Mouse (Mus musculus): ENCODE results near the gene Col24a1.

Gene Col24a1

GRCm38 (mm10) chr3:145559675-145560074 lies 267.4 kb downstream of the Col24a1 start:
- in situ Hi-C loops (cut with MboI, MseI), result no loop called here

- in situ Hi-C loops (cut with MboI, MseI), result no loop called here
These were observed 267.8 kb downstream of the Col24a1 start for GRCm38 (mm10) chr3:145560117-145560516.

GRCm38 (mm10) chr3:145574468-145574867 lies 282.2 kb downstream of the Col24a1 start:
- in situ Hi-C loops (cut with MboI, MseI), result no loop called here

- in situ Hi-C loops (cut with MboI, MseI), result loop anchor here (5.0 to 25.0 kb wide), 2 partner anchors 342 to 988 kb away; no protein-coding TSS in a partner anchor
These were observed 283.1 kb downstream of the Col24a1 start for GRCm38 (mm10) chr3:145575340-145575739.

GRCm38 (mm10) chr3:145575743-145576481 lies 283.6 kb downstream of the Col24a1 start, which contains the start of gene Znhit6:
Gene Znhit6 (plus strand): TSS chr3:145576205.
- in situ Hi-C loops (cut with MboI, MseI), result loop anchor here (5.0 to 25.0 kb wide), 2 partner anchors 341 to 989 kb away; no protein-coding TSS in a partner anchor

GRCm38 (mm10) chr3:145576482-145576822 lies 284.2 kb downstream of the Col24a1 start:
- in situ Hi-C loops (cut with MboI, MseI), result loop anchor here (5.0 to 25.0 kb wide), 2 partner anchors 341 to 989 kb away; no protein-coding TSS in a partner anchor

- in situ Hi-C loops (cut with MboI, MseI), result loop anchor here (5.0 to 25.0 kb wide), 2 partner anchors 340 to 990 kb away; no protein-coding TSS in a partner anchor
These were observed 284.6 kb downstream of the Col24a1 start for GRCm38 (mm10) chr3:145576876-145577275.

- in situ Hi-C loops (cut with MboI, MseI), result loop anchor here (10.0 to 25.0 kb wide), 2 partner anchors 512 to 996 kb away; no protein-coding TSS in a partner anchor
These were observed 290.8 kb downstream of the Col24a1 start for GRCm38 (mm10) chr3:145583043-145583442.

GRCm38 (mm10) chr3:145583522-145584200 lies 291.4 kb downstream of the Col24a1 start:
- in situ Hi-C loops (cut with MboI, MseI), result loop anchor here (10.0 to 25.0 kb wide), 2 partner anchors 511 to 996 kb away; no protein-coding TSS in a partner anchor

- in situ Hi-C loops (cut with MboI, MseI), result loop anchor here (25.0 kb wide), 1 partner anchor 1003 kb away; no protein-coding TSS in a partner anchor
These were observed 298.3 kb downstream of the Col24a1 start for GRCm38 (mm10) chr3:145590562-145590961.

GRCm38 (mm10) chr3:145591841-145592542 lies 299.7 kb downstream of the Col24a1 start:
- in situ Hi-C loops (cut with MboI, MseI), result loop anchor here (25.0 kb wide), 1 partner anchor 1005 kb away; no protein-coding TSS in a partner anchor

GRCm38 (mm10) chr3:145595354-145595753 lies 303.1 kb downstream of the Col24a1 start:
- in situ Hi-C loops (cut with MboI, MseI), result loop anchor here (25.0 kb wide), 1 partner anchor 1008 kb away; no protein-coding TSS in a partner anchor

- in situ Hi-C loops (cut with MboI, MseI), result loop anchor here (25.0 kb wide), 1 partner anchor 1012 kb away; no protein-coding TSS in a partner anchor
These were observed 306.8 kb downstream of the Col24a1 start for GRCm38 (mm10) chr3:145599059-145599458.

GRCm38 (mm10) chr3:145600801-145601200 lies 308.5 kb downstream of the Col24a1 start:
- in situ Hi-C loops (cut with MboI, MseI), result no loop called here

GRCm38 (mm10) chr3:145601345-145601744 lies 309.1 kb downstream of the Col24a1 start:
- in situ Hi-C loops (cut with MboI, MseI), result no loop called here

Measured in T-helper 1 cell (primary cell).